Mouse (Mus musculus) spleen, adult 2 months (tissue): ENCODE measurements at regions not wholly inside any gene's neighbourhood (a gene's known extent, or its start where the extent isn't known, plus 50 kb on each side); places are given as distances from the start of the nearest gene placed in this dataset.

ENCODE experiments used
- CTCF ChIP-seq: fragments of 200-500 bp; IDR thresholded peaks from 2 replicates; pipeline ENCODE4 v1.5.1; 2011; ENCODE audit warnings: mild to moderate bottlenecking, inconsistent platforms; ENCODE audit not compliant: insufficient read depth, insufficient read length, insufficient replicate concordance; ENCODE audit errors: extremely low read depth
- POLR2A ChIP-seq: fragments of 200-500 bp; IDR thresholded peaks from 2 replicates; pipeline ENCODE4 v1.6.1; 2011; ENCODE audit warnings: low read depth, low read length, inconsistent platforms

DNA sequence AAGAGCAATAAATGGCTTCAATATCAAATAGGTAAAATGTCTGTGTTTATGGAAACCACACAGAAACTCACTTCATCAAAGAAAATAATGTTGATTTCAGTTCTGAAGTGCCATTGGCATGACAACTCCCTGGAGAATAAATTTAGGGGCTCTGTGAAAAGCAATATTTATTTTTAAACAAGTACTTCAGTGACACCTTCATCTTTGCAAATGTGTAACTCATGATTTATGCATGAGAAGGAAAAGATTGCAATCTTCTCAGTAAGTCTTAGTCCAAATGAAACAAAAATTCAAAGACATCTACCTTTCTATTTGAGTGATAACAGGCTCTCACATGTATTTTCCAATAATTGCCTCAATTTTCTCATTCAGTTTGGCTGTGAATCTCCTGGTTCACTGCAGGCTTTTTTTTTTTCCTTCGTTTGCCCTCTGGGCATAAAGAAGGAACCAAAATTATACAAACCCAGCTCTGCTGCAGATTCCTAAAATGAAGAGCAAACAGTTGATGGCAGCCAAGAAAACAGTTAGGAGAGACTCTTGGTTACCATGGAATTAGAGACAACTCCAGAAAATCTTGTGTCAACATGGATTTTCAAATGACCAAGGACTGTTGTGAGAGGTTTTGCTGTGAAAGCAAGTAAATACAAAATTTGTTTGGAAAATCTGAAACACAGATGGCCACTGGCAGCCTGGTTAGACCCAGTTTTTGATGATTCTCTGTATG, 230.3 kb upstream of the Ctso start:
- TF ChIP-seq CTCF (no peak), POLR2A (no peak)
